Mouse (Mus musculus): Measurements from ENCODE around the gene Sstr3.

The Sstr3 gene

GRCm38 (mm10) chr15:78530671-78531450 is 13.6 kb downstream of the Sstr3 start, which contains the start of gene C1qtnf6:
C1qtnf6 (minus strand) TSS chr15:78531416.
- DNase-seq (ENCODE audit: low spot score) = no peak

- DNase-seq (ENCODE audit: low spot score) = no peak
Observed at GRCm38 (mm10) chr15:78530141-78530540, 14.3 kb downstream of the Sstr3 start.

- DNase-seq (ENCODE audit: low spot score) = no peak
Observed at GRCm38 (mm10) chr15:78529428-78529990, 15.0 kb downstream of the Sstr3 start.

- DNase-seq (ENCODE audit: low spot score) = no peak
Observed at GRCm38 (mm10) chr15:78528726-78529411, 15.6 kb downstream of the Sstr3 start.

- DNase-seq (ENCODE audit: low spot score) = no peak
Observed at GRCm38 (mm10) chr15:78527973-78528372, 16.5 kb downstream of the Sstr3 start.

- no peak for DNase-seq (ENCODE audit: low spot score)
Observed at GRCm38 (mm10) chr15:78524163-78524562, 20.3 kb downstream of the Sstr3 start.

- no peak for DNase-seq (ENCODE audit: low spot score)
Observed at GRCm38 (mm10) chr15:78521892-78522291, 22.6 kb downstream of the Sstr3 start.

- DNase-seq (ENCODE audit: low spot score) = no peak
Observed at GRCm38 (mm10) chr15:78521331-78521730, 23.2 kb downstream of the Sstr3 start.

GRCm38 (mm10) chr15:78520112-78520715 is 24.3 kb downstream of the Sstr3 start:
- DNase-seq (ENCODE audit: low spot score) = no peak

- no peak for DNase-seq (ENCODE audit: low spot score)
Observed at GRCm38 (mm10) chr15:78518221-78518620, 26.3 kb downstream of the Sstr3 start.

GRCm38 (mm10) chr15:78515759-78516158 is 28.7 kb downstream of the Sstr3 start:
- DNase-seq (ENCODE audit: low spot score) = no peak

GRCm38 (mm10) chr15:78514393-78515146 is 29.9 kb downstream of the Sstr3 start:
- peak; percentile 49 for DNase-seq (ENCODE audit: low spot score)

- no peak for DNase-seq (ENCODE audit: low spot score)
Observed at GRCm38 (mm10) chr15:78513019-78513418, 31.5 kb downstream of the Sstr3 start.

GRCm38 (mm10) chr15:78511951-78512350 is 32.5 kb downstream of the Sstr3 start:
- DNase-seq (ENCODE audit: low spot score) = no peak

GRCm38 (mm10) chr15:78510736-78511135 is 33.7 kb downstream of the Sstr3 start:
- no peak for DNase-seq (ENCODE audit: low spot score)

GRCm38 (mm10) chr15:78510121-78510576 is 34.3 kb downstream of the Sstr3 start:
- no peak for DNase-seq (ENCODE audit: low spot score)

GRCm38 (mm10) chr15:78509297-78509899 is 35.1 kb downstream of the Sstr3 start:
- DNase-seq (ENCODE audit: low spot score) = no peak

- DNase-seq (ENCODE audit: low spot score) = no peak
Observed at GRCm38 (mm10) chr15:78508443-78508842, 36.0 kb downstream of the Sstr3 start.

GRCm38 (mm10) chr15:78505541-78505940 is 38.9 kb downstream of the Sstr3 start:
- no peak for DNase-seq (ENCODE audit: low spot score)

- DNase-seq (ENCODE audit: low spot score) = no peak
Observed at GRCm38 (mm10) chr15:78504816-78505215, 39.7 kb downstream of the Sstr3 start.

GRCm38 (mm10) chr15:78504013-78504412 is 40.5 kb downstream of the Sstr3 start:
- DNase-seq (ENCODE audit: low spot score) = no peak

Measured in urinary bladder, postnatal 10 days (tissue).